Mouse (Mus musculus) heart, adult 9 months (tissue): ENCODE measurements around the gene Igflr1.

ENCODE experiments used
- DNase-seq, 2 experiments: peaks; one replicate each; pipeline ENCODE4 v3.0.0; 2022; ENCODE audit warnings: low spot score in 2 of 2

The Igflr1 gene

GRCm38 (mm10) chr7:30553810-30554584 is 11.2 kb upstream of the Igflr1 start:
- DNase-seq: no peak

- DNase-seq: no peak
Observed at GRCm38 (mm10) chr7:30556894-30557536, 8.2 kb upstream of the Igflr1 start.

GRCm38 (mm10) chr7:30557901-30558514 is 7.2 kb upstream of the Igflr1 start:
- DNase-seq: no peak

DNA sequence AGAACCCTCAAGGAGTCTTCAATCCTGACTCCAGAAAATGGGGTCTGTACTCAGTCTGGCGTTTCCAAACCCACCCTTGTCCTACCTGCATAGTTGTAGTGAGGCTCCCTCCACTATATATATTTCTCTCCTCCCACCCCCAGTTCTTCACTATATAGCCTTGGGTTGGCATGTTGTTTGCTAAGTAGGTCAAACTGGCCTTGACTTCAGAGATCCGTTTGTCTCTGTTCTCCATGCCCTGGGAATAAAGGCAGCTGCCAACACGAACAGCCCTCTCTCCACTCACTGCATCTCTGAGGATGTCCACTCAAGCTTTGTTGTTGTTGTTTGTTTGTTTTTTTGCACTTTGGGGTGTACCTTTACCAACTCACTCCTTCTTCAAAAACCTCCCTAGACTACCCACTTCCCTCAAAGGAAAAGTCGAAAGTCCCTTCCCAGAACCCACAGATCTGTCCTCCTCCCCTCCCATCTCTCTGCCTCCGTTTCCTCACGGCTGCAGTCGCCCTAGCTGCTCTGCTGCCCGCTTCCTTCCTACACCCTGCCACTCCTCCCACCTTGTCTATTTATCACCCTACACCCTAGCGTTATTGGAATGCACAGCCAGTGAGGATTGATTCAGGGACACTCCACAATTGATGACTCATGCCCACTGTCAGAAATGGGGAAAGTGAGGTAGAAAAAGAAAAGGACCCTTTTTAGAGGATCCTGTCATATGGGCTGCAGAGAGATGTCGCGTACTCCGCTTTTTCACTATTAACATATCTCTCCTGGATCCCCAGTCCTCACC is 6.4 kb upstream of the Igflr1 start:
- DNase-seq: no peak

- DNase-seq: peak; percentile 99
Observed at GRCm38 (mm10) chr7:30559443-30559954, 5.7 kb upstream of the Igflr1 start, which contains the start of gene Lin37. TSS of gene Lin37 (minus strand) at chr7:30559838.

DNA sequence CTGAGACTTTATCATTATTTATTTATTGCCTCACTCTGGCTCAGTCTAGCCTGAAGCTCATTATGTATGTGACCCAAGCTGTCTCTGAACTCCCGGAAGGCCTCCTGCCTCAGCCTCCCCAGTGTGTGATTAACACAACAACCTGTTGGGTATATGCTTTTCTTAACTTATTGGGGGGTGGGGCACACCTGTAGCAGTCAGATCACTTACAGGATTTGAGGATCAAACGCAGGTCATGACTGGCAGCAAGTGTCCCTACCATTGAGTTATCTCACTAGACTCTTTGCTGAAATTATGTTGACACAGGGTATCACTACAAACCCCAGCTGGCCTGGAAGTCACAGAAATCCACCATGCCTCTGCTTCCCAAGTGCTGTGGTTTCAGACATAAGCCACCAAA is 4.9 kb upstream of the Igflr1 start:
- no peak for DNase-seq

DNA sequence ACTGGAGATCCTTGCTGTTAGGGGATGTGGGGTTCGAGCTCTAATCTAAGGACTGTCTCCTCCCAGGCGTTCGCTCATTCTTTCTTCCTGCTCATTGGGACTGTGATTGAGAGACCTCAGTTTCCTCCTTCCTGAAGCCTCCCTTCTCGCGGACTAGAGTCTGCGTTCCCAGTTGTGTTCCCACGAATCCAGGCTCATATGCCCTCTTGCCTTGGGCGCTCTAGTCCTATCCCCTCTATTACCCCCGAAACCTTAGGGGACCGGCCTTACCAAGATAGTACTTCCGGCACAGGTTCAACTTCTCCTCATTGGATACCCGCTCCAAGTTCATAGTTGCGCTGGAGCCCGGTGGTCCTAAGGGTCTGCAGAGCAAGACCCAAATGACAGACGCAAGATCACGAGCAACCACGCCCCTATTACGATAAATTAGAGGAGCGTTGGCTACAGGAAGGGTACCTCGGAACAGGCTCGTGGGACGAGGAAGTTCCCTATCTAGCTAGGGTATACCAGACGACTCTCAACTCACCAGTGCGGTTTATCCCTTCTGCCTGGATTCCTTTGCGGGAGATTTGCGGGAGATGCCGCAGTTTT is 2.6 kb upstream of the Igflr1 start:
- no peak for DNase-seq

- peak; percentile 97 to 98 for DNase-seq
Observed at GRCm38 (mm10) chr7:30563117-30563905, 1.9 kb upstream of the Igflr1 start, which contains the start of the genes U2af1l4, Gm49396 and Psenen. TSS of gene U2af1l4 (plus strand) at chr7:30563301. TSS of gene Gm49396 (plus strand) at chr7:30563344. TSS of gene Psenen (minus strand) at chr7:30563627.

DNA sequence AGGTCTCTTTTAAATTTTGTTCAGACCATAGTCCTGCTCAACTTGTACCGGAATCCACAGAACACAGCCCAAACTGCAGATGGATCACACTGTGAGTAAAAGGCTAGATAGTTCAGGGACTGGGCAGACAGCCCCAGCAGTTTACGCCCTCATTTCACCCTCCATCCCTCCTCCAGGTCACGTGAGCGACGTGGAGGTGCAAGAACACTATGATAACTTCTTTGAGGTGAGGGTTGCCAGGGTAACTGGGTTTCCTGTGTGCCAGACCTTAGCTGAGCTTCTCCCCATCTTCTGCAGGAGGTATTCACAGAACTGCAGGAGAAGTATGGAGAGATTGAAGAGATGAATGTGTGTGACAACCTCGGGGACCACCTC is 1.3 kb upstream of the Igflr1 start:
- DNase-seq: no peak

DNA sequence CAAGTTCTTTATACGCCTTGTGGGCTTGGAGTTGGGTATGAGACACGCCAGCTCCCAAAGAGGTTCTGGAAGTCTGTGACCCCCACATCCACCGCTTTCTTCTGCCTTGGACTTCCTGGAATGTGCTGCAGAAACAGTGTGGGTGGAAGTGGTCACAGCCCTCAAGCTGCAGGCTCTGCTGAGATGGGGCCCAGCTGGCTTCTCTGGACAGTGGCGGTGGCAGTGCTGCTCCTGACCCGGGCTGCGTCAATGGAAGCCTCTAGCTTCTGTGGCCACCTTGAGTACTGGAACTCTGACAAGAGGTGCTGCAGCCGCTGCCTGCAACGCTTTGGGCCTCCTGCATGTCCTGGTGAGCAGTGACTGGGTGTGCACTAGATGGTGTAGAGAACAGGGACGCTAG is 806 bp downstream of the Igflr1 start:
- no peak for DNase-seq

- no peak for DNase-seq
Observed at GRCm38 (mm10) chr7:30567555-30567954, 2.3 kb downstream of the Igflr1 start.

- no peak for DNase-seq
Observed at GRCm38 (mm10) chr7:30572389-30572788, 7.2 kb downstream of the Igflr1 start.

GRCm38 (mm10) chr7:30572969-30573368 is 7.7 kb downstream of the Igflr1 start:
- DNase-seq: peak; percentile 62 to 66

GRCm38 (mm10) chr7:30579950-30580349 is 14.7 kb downstream of the Igflr1 start:
- DNase-seq: no peak

- no peak for DNase-seq
Observed at GRCm38 (mm10) chr7:30581547-30581946, 16.3 kb downstream of the Igflr1 start.

DNA sequence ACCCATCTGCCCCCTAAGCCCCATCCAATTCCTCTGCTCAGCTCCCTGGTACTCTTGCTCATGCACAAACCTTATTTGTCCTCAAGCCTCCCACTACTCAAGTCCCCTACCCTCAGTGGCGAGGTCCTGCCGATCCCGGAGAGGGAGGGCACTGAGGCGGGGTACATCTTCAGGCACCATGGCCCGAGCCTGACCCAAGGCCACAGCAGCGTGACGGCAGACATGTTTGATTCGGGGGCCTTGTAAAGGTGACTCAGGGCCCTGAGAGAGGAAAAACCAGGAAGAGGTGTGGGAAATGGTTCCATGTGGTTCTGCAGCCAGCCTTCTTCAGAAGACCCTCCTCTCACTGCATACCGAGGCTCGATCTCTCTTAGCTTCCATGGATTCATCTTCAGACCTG is 19.1 kb downstream of the Igflr1 start:
- no peak for DNase-seq

GRCm38 (mm10) chr7:30585170-30585569 is 19.9 kb downstream of the Igflr1 start:
- no peak for DNase-seq

DNA sequence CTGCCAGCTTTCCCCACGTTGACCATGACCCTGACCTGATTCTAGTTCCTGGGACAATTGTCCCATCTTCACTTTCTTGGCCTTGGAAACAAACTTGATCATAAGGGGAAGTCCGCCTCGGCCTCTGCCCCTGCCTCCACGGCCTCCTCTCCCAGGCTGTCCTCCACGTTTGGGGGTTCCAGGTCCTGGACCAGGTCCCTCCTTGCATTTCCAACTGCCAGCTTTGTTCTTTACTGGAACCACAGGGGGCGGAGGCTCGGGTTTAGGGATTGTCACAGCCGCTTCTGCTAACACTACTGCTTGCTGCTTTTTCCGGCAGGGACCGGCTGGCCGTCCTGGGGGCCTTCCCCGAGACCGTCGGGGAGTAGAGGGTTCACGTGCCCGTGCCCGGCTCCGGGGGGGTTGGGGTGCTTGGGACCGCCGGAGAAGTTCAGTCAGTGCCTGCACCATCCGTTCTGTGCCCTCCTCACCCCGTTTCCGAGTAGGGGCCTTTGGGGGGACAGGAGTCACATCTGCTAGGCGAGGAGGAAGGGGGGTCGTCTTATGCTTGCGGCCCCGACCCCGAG is 21.3 kb downstream of the Igflr1 start:
- DNase-seq: no peak

- peak in 1 of 2 experiments; percentile 38 for DNase-seq
Observed at GRCm38 (mm10) chr7:30587842-30588667, 22.8 kb downstream of the Igflr1 start.
